Mouse (Mus musculus): Measurements from ENCODE around the gene Ovca2. TPM values are rescaled to one million over a fixed set of nuclear protein-coding genes. Genes with fewer than 3 reads are reported as not detected.

Gene Ovca2
- 15.2 and 16.4 TPM in 2 replicates for polyA plus RNA-seq (2015; fragmentation: Nextera tagmentation; extraction: Ambion mirVana)

DNA sequence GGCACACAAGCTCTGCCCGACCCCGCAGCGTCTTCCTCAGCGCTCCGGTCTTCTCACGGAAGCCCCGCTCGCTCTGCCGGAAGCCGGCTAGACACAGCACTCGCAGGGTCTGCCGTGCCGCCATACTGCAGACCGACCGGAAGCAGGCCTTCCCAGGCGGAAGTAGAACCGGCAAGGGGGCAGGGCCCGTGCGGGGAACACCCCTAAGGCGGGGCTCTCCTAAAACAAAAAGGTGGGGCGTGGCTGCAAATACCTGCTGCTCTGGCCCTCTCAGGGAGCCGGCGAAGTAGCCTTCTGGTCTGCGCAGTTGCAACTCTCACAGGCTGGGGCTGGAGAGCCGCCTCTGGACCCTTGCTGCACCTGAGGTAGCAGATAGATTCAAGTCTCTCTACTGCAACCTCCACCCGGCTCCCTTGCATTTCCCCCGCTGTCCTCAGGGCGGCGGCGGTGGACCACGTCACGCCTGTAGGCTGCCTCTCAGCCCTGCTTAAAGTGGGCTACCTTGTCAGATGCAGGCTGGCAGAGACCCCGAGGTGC, at the start of gene Ovca2:
Gene Ovca2, minus strand, starts transcription at position 164 of the 537 bp plus-strand sequence.
- Histone ChIP-seq H3K27me3 (replicated peaks) (peaks cover 17% of the 10 kb centered on the region), H3K4me2 (peak within 1 kb of the TSS; percentile 82), H3K36me3 (peaks cover 56% of the 10 kb centered on the region), H3K9ac (peak within 1 kb of the TSS; percentile 87), H3K9me3 (no peaks in the 10 kb centered on the region), H3K4me1 (peaks cover 23% of the 10 kb centered on the region), H3K4me3 (peak within 1 kb of the TSS; percentile 74), H3K27ac (replicated peaks) (peak within 1 kb of the TSS; percentile 78)
- under 1% methylated on average over 33 of the region's 33 CpGs for WGBS
- peak; percentile 80 for ATAC-seq (ENCODE audit: extremely low read depth, insufficient number of reproducible peaks, low FRiP score, low TSS enrichment)

DNA sequence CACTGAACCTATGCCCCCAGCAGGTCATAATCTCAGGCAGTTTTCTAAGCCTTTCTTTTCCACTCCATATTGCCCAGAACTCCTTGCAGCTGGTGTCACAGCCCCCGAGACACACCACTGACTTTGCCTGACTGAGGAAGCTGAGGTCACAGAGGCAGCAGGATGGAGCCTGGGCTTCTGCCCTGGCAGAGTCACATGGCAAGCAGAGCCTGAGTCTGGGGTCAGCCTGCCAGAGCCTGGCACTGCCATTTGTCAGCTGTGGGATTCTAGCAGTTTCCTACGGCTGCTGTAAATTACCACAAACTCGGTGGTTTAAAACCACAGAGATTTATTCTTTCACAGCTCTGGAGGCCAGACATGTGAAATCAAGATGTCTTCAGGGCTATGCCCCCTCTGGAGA, 49.0 kb upstream of the Ovca2 start:
- no peaks in the 10 kb centered on the region for H3K36me3 ChIP-seq
- no peak overlapping the region for H3K27ac ChIP-seq (replicated peaks)
- no peak overlapping the region for H3K9ac ChIP-seq
- WGBS, result 52% methylated on average over 3 of the region's 3 CpGs
- H3K4me2 ChIP-seq, result no peak overlapping the region
- H3K27me3 ChIP-seq (replicated peaks), result no peaks in the 10 kb centered on the region
- peaks cover 8% of the 10 kb centered on the region; the same call in 1 of the 2 replicates for H3K4me1 ChIP-seq
- no peak for ATAC-seq (ENCODE audit: extremely low read depth, insufficient number of reproducible peaks, low FRiP score, low TSS enrichment)
- no peak overlapping the region for H3K4me3 ChIP-seq
- H3K9me3 ChIP-seq, result no peaks in the 10 kb centered on the region

DNA sequence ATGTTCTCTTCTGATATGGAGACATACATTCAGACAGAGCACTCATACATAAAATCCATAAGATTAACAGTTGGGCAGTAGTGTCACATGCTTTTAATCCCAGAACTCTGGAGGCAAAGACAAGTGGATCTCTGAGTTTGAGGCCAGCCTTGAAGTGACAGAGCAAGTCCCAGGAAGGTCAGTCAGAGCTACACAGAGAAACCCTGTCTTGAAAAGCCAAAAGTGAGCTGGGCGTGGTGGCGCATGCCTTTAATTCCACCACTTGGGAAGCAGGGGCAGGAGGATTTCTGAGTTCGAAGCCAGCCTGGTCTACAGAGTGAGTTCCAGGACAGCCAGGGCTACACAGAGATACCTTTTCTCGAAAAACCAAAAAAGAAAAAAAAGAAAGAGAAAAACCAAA, 46.2 kb upstream of the Ovca2 start:
- Histone ChIP-seq H3K4me2 (no peak overlapping the region), H3K4me1 (peaks cover 19% of the 10 kb centered on the region), H3K9me3 (no peaks in the 10 kb centered on the region), H3K36me3 (no peaks in the 10 kb centered on the region), H3K9ac (no peak overlapping the region), H3K27me3 (replicated peaks) (no peaks in the 10 kb centered on the region), H3K27ac (replicated peaks) (no peak overlapping the region), H3K4me3 (no peak overlapping the region)
- no peak for ATAC-seq (ENCODE audit: extremely low read depth, insufficient number of reproducible peaks, low FRiP score, low TSS enrichment)
- WGBS, result 77% methylated on average over 4 of the region's 4 CpGs

DNA sequence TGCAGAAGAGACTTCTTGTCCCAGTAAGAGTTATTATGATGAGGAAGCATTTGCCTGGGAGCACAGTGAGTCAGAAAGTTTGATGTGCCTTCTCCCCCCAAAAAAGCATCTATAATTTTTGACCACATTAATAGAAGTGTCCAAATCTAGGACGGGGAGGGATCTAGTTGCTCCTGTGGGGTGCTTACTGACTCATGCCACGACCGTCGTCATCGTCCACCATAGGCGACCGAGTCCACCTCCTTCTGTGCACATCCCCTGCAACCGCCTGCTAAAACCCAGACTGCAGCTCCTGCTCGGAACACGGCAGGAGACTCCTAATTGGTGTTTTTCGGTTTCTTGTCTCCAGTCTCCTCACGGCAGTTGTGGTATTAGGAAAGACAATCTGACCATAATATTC, 45.4 kb upstream of the Ovca2 start:
- H3K4me1 ChIP-seq, result peaks cover 23% of the 10 kb centered on the region
- 87% methylated on average over 12 of the region's 12 CpGs for WGBS
- no peak overlapping the region for H3K27ac ChIP-seq (replicated peaks)
- no peaks in the 10 kb centered on the region for H3K36me3 ChIP-seq
- no peak for ATAC-seq (ENCODE audit: extremely low read depth, insufficient number of reproducible peaks, low FRiP score, low TSS enrichment)
- no peaks in the 10 kb centered on the region for H3K9me3 ChIP-seq
- H3K27me3 ChIP-seq (replicated peaks), result no peaks in the 10 kb centered on the region
- H3K9ac ChIP-seq, result no peak overlapping the region
- no peak overlapping the region for H3K4me2 ChIP-seq
- no peak overlapping the region for H3K4me3 ChIP-seq

DNA sequence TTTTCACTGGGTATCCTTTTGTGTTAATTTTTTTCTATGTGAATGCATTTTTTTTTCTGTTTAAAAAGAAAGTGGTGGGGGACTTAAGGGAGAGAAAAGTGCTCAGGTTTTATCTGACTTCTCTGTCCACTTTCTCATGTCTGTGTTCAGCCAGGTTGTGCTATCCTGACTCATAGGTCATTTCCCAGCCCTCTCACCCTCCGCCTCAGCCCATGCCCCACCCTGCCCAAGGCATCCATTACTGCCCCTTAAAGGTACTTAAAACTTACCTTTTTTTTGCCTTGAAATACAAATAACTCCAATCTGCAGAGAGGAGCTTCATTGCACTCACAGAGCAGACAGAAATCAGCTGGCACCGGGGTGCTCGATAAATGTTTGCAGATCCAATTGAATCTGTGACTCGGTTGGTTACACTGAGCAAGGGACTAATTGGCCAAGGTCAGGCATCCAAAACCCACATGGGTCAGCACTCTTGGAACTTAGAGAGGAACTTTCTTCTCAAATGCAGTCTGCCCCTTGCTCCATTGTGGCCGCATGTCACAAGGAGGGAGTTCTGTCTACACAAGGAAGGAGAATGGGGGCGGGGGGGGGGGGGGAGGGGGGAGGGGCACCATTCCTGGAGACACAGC, 42.0 kb upstream of the Ovca2 start:
- ATAC-seq (ENCODE audit: extremely low read depth, insufficient number of reproducible peaks, low FRiP score, low TSS enrichment), result no peak
- H3K27me3 ChIP-seq (replicated peaks), result peaks cover 8% of the 10 kb centered on the region
- peak overlapping the region; percentile 69 for H3K27ac ChIP-seq (replicated peaks)
- WGBS, result 55% methylated on average over 4 of the region's 6 CpGs
- peak overlapping the region; percentile 63 for H3K9ac ChIP-seq
- H3K9me3 ChIP-seq, result no peaks in the 10 kb centered on the region
- peak overlapping the region; percentile 11; the same call in 1 of the 2 replicates for H3K4me3 ChIP-seq
- peak overlapping the region; percentile 50 for H3K4me2 ChIP-seq
- H3K4me1 ChIP-seq, result peaks cover 32% of the 10 kb centered on the region
- no peaks in the 10 kb centered on the region for H3K36me3 ChIP-seq

DNA sequence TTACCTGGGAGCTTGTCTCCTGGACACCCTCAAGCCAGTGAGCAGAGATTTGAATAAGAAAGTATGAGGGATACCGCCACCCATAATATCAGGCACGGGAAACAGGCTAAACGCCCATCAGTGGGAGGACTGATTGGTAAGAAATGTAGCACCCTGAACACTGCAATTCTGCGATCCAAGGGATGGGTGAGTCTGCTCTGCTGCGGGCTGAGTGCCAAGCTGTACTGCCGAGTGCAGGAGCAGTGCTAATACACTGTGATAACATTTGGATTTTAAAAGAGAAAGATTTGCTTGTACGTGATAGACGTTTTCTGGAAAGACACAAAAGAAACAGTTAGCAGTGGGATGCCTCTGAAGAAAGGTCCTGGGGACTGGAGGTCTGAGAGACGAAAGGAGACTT, 41.5 kb upstream of the Ovca2 start:
- H3K4me1 ChIP-seq, result peaks cover 37% of the 10 kb centered on the region
- WGBS, result 26% methylated on average over 9 of the region's 9 CpGs
- peak overlapping the region; percentile 11; the same call in 1 of the 2 replicates for H3K4me3 ChIP-seq
- peaks cover 9% of the 10 kb centered on the region for H3K27me3 ChIP-seq (replicated peaks)
- peak overlapping the region; percentile 50 for H3K4me2 ChIP-seq
- no peaks in the 10 kb centered on the region for H3K36me3 ChIP-seq
- peak overlapping the region; percentile 69 for H3K27ac ChIP-seq (replicated peaks)
- H3K9me3 ChIP-seq, result no peaks in the 10 kb centered on the region
- ATAC-seq (ENCODE audit: extremely low read depth, insufficient number of reproducible peaks, low FRiP score, low TSS enrichment), result no peak
- peak overlapping the region; percentile 63 for H3K9ac ChIP-seq

DNA sequence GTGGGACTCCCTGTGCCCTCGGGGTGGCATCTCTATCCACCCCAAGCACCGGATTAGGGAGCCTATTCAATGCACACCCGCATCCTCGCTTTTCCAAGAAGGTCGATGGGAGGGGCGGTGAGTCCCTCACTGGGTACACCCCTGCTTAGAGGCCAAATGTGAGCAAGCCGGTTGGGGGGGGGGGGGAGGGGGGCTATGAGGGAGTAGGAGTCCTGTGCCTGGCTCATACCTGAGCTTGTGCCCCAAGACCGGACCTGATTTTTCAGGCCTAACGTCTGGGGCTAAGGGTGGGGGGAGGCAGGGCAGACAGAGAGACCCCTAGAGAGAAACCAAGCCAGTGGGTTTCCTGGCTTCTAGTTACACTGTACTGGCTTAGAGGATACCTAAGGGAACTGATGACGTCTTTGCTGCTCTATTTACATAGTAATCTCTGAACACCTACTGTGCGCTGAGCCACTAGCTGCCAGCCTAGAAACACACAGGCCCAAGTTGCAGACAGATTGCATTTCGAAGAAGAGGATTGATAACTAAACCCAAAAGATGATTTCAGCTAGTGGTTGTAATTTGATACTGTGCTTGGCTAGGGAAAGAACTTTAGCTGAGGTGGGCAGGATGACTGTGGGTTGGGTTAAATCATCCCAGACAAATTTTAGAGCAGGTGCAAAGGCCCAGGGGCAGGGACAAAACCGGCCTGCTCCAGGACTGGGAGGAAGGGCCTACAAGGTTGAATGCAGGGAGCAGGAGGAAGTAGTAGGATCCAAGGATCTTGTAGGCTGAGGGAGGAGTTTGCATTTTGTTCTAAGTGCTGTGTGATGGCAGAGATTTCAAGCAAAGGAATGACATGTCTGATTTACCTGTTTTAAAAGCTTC, 35.7 kb upstream of the Ovca2 start:
- WGBS, result 21% methylated on average over 12 of the region's 13 CpGs
- Histone ChIP-seq H3K4me3 (peak overlapping the region; percentile 45), H3K4me1 (peaks cover 71% of the 10 kb centered on the region), H3K36me3 (no peaks in the 10 kb centered on the region), H3K27ac (replicated peaks) (peak overlapping the region; percentile 99), H3K4me2 (peak overlapping the region; percentile 74), H3K27me3 (replicated peaks) (peaks cover 23% of the 10 kb centered on the region), H3K9me3 (no peaks in the 10 kb centered on the region), H3K9ac (peak overlapping the region; percentile 79)
- ATAC-seq (ENCODE audit: extremely low read depth, insufficient number of reproducible peaks, low FRiP score, low TSS enrichment), result no peak

DNA sequence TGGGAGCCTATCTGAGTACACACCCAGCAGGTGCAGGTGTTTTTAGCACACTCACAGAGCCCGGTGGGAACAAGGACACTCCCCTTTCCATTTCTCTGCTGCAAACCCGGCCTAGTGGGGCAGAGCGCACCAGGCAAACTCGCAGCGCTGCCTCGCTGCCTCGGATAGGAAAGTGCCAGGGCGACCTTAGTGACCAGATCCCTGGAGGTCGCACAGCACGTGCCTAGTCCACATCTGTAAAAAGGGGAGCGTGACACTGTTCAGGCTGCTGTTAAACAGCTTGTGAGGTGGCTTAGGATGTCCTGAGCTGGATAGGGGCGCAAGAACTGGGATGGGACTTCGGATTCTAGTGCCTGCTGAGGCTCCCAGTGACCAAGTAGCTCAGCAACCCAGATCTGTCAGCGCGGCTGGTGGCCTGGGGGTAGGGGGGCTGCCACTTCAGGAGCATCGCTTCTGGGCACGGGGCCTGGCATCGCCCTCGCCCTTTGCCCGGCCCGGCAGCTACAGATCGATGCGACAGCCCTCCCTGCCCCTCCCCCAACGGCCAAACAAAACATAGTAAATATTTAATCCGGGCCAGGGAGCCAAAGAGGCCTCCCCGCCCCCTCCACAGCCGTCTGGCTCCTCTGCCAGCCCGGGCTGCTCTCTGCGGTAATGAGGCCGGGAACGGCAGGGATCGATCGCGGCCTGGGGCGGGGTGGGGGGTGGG, 34.9 kb upstream of the Ovca2 start:
- peak overlapping the region; percentile 99 for H3K27ac ChIP-seq (replicated peaks)
- peaks cover 23% of the 10 kb centered on the region for H3K27me3 ChIP-seq (replicated peaks)
- H3K4me1 ChIP-seq, result peaks cover 79% of the 10 kb centered on the region
- H3K4me3 ChIP-seq, result peak overlapping the region; percentile 45
- peak overlapping the region; percentile 74 for H3K4me2 ChIP-seq
- no peaks in the 10 kb centered on the region for H3K9me3 ChIP-seq
- WGBS, result 6% methylated on average over 34 of the region's 35 CpGs
- H3K9ac ChIP-seq, result peak overlapping the region; percentile 79
- ATAC-seq (ENCODE audit: extremely low read depth, insufficient number of reproducible peaks, low FRiP score, low TSS enrichment), result no peak
- H3K36me3 ChIP-seq, result no peaks in the 10 kb centered on the region

DNA sequence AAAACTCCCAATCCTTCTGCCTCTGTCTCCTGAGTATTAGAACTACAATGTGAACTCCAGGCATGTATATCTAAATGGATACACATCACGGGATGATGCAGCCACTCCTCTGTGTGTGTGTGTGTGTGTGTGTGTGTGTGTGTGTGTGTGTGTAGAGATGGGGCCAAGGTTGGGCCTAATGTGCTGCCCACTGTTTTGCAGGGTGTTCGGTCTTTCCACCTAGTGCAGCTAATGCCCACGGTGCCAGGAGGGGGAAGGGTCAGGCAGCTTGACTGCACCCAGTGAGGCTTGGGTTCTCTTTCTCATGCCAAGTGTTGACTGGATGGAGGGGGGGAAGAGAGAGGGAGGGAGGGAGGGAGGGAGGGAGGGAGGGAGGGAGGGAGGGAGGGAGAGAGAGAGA, 34.2 kb upstream of the Ovca2 start:
- Histone ChIP-seq H3K27ac (replicated peaks) (peak overlapping the region; percentile 99), H3K9ac (peak overlapping the region; percentile 75; the same call in 1 of the 2 replicates), H3K4me3 (no peak overlapping the region), H3K36me3 (no peaks in the 10 kb centered on the region), H3K4me2 (peak overlapping the region; percentile 52), H3K27me3 (replicated peaks) (peaks cover 23% of the 10 kb centered on the region), H3K9me3 (no peaks in the 10 kb centered on the region), H3K4me1 (peaks cover 84% of the 10 kb centered on the region)
- no peak for ATAC-seq (ENCODE audit: extremely low read depth, insufficient number of reproducible peaks, low FRiP score, low TSS enrichment)
- WGBS, result 42% methylated on average over 3 of the region's 3 CpGs

DNA sequence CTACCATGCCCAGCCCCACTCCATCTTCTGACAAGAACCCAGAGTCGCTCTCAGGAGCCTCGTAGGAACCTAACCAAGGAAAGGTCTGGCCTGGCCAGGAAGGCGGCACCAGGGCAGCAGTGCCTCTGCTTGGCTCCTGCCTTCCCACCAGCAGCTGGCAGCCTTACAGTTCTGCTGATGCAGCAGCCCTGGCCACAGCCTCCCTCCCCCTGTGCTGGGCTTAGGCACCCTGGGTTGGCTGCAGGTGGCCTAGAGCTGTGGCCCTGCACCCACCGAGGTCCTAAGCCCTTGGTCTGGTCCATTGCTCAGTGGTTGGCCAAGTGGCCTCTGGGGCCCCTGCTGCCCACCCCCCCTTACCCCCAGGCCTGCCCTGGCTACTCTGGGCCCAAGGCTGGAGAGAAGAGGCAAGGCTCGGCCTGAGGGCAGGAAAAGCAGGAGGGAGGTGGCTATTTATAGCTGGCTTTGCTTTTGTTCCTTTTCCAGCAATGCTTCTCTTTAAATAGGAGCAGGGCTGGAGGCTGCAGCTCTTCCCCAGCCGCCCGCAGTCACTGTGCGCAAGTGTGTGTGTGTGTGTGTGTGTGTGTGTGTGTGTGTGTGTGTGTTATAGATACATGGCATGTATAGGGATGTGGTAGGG, 33.5 kb upstream of the Ovca2 start:
- H3K27ac ChIP-seq (replicated peaks), result peak overlapping the region; percentile 99
- 34% methylated on average over 8 of the region's 8 CpGs for WGBS
- peaks cover 84% of the 10 kb centered on the region for H3K4me1 ChIP-seq
- 0 out of 2 replicates have a peak overlapping the region, but pooled peaks have one; percentile 8 for H3K4me3 ChIP-seq
- peak; percentile 7; the same call in 1 of the 2 replicates for ATAC-seq (ENCODE audit: extremely low read depth, insufficient number of reproducible peaks, low FRiP score, low TSS enrichment)
- peak overlapping the region; percentile 75 for H3K9ac ChIP-seq
- no peaks in the 10 kb centered on the region for H3K9me3 ChIP-seq
- peaks cover 23% of the 10 kb centered on the region for H3K27me3 ChIP-seq (replicated peaks)
- H3K4me2 ChIP-seq, result peak overlapping the region; percentile 52
- no peaks in the 10 kb centered on the region for H3K36me3 ChIP-seq
